Comparison of ENCODE assay signal across 21 mouse cellular contexts in the genomic region with DNA sequence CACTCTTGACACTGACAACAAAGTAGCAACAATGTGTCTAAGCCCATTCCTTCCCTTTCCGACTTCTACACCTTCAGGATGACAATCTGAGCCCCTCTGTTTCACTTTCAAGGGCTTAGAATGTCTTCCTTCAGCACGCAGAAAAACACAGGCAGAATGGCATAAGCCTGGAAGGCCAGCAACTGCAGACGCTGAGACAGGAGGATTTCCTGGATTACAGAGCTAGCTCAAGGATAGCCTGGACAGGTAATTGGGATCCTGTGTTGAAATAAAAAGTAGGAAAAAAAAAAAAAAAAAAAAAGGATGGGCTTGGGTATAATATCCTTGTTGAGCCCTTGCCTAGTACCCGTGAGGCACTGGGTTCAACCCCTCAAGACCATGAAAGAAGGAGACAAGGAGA. TPM values are rescaled to one million over a fixed set of nuclear protein-coding genes. Genes with fewer than 3 reads are reported as not detected.
DNase-seq lines count a peak whose midpoint lies in the region.
"Had no signal": no experiment of that assay in that cellular context is flagged by ENCODE, and none has a peak within 500 bp of the region (broad histone marks: within the 10 kb centered on the region; RNA-seq: fewer than 3 reads in every experiment).

No protein-coding gene starts in this region.

- H3K4me1 ChIP-seq in heart, embryonic 10.5 days, result peaks cover 6% of the 10 kb centered on the region; the same call in 1 of the 2 replicates

- no peak overlapping the region for H3K4me3 ChIP-seq in heart, embryonic 10.5 days

- peaks cover 49% of the 10 kb centered on the region for H3K27me3 ChIP-seq in heart, embryonic 10.5 days (ENCODE audit: insufficient read depth, poor library complexity, severe bottlenecking)
- H3K27me3 ChIP-seq: CH12.LX had no signal

- no peaks in the 10 kb centered on the region for H3K9me3 ChIP-seq in heart, embryonic 10.5 days

- WGBS in heart, embryonic 10.5 days, result 73% methylated on average over 4 of the region's 4 CpGs

- no peaks in the 10 kb centered on the region for H3K36me3 ChIP-seq in heart, embryonic 10.5 days
- H3K36me3 ChIP-seq: G1E had no signal

- H3K27ac ChIP-seq in heart, embryonic 10.5 days, result no peak overlapping the region

- peak; percentile 54 for DNase-seq in heart, adult 11 months
- DNase-seq in heart, adult 9 months (ENCODE audit: low spot score in 2 of 2), result no peak
- peak; percentile 55 for DNase-seq in heart, embryonic 10.5 days (ENCODE audit: low spot score)
- DNase-seq in heart, adult 8-10 months (ENCODE audit: low spot score), result no peak
- DNase-seq: adrenal gland, adult 2 months; adrenal gland, adult 8-10 months; adrenal gland, postnatal 10 days; adrenal gland, postnatal 14 days; adrenal gland, postnatal 25 days; adrenal gland, postnatal 36 days; B cell, adult 2 months; cerebellum, adult 11 months; cerebellum, adult 11-12 months; cerebellum, adult 18-20 months had no signal

RNA-seq across cellular contexts. Expression of a gene that starts 10.5 kb away (rescaled TPM):
- 0.18 TPM in 1 of 2 replicates, not detected in the other for polyA plus RNA-seq in heart, embryonic 10.5 days (2016; fragmentation: Nextera tagmentation; extraction: Ambion mirVana)
- total RNA-seq in heart, adult 8-10 months (2022), result under 1 TPM; 0.34 to 0.69 (median 0.41) TPM
- total RNA-seq: CH12.LX, G1E, MEL had no signal
- polyA plus RNA-seq: activated CD4-positive, CD25-positive, alpha-beta regulatory T cell, adult 4 months; C2C12; CD4-positive, CD25-positive, alpha-beta regulatory T cell, adult 4 months; G1E; Patski had no signal

Comparison
In these comparisons a context has a peak if more than half of its experiments do, and no peak if none do; other contexts are left out.
1. DNase-seq: peak in heart, adult 11 months (single experiment) and heart, embryonic 10.5 days (single experiment); none in heart, adult 9 months (0 of 2) and heart, adult 8-10 months (single experiment).